In genomic region chr19:34148421-34148820, GRCm38 (mm10) we compare ENCODE assay signal across 28 mouse cellular contexts. TPM values are rescaled to one million over a fixed set of nuclear protein-coding genes. Genes with fewer than 3 reads are reported as not detected.
"Had no signal": no experiment of that assay in that cellular context is flagged by ENCODE, and none has a peak within 500 bp of the region (broad histone marks: within the 10 kb centered on the region; RNA-seq: fewer than 3 reads in every experiment).

No protein-coding gene starts in this region.

- DNase-seq: kidney, adult 8-10 months; kidney, postnatal 10 days; kidney, postnatal 36 days; liver; lung, adult 18-20 months; lung, postnatal 10 days; lung, postnatal 36 days; retina, postnatal 1 day; thymus, adult 2 months; thymus, postnatal 14 days; thymus, postnatal 4 days had no signal

- H3K4me1 ChIP-seq: kidney, embryonic 15.5 days; liver, embryonic 12.5 days; liver, embryonic 15.5 days; lung, embryonic 15.5 days; midbrain, embryonic 12.5 days; midbrain, embryonic 15.5 days; neural tube, embryonic 12.5 days; neural tube, embryonic 15.5 days had no signal

- H3K9ac ChIP-seq: kidney, embryonic 15.5 days; limb, embryonic 13.5 days; liver, embryonic 12.5 days; liver, embryonic 15.5 days; lung, embryonic 15.5 days; midbrain, embryonic 12.5 days; midbrain, embryonic 15.5 days; neural tube, embryonic 12.5 days; neural tube, embryonic 15.5 days had no signal

- H3K36me3 ChIP-seq: kidney, embryonic 15.5 days; limb, embryonic 10.5 days; limb, embryonic 13.5 days; liver, embryonic 12.5 days; liver, embryonic 15.5 days; lung, embryonic 15.5 days; midbrain, embryonic 12.5 days; midbrain, embryonic 15.5 days; neural tube, embryonic 12.5 days; neural tube, embryonic 15.5 days had no signal

- H3K27me3 ChIP-seq: kidney, embryonic 15.5 days; limb, embryonic 13.5 days; liver, embryonic 12.5 days; liver, embryonic 15.5 days; lung, embryonic 15.5 days; midbrain, embryonic 12.5 days; midbrain, embryonic 15.5 days; neural tube, embryonic 12.5 days; neural tube, embryonic 15.5 days had no signal

- H3K4me2 ChIP-seq: kidney, embryonic 15.5 days; limb, embryonic 13.5 days; liver, embryonic 12.5 days; liver, embryonic 15.5 days; lung, embryonic 15.5 days; midbrain, embryonic 12.5 days; midbrain, embryonic 15.5 days; neural tube, embryonic 12.5 days; neural tube, embryonic 15.5 days had no signal

- ATAC-seq: liver, embryonic 12.5 days; midbrain, embryonic 15.5 days had no signal

- H3K27ac ChIP-seq: kidney, embryonic 15.5 days; limb, embryonic 10.5 days; limb, embryonic 13.5 days; liver, embryonic 12.5 days; liver, embryonic 15.5 days; lung, embryonic 15.5 days; midbrain, embryonic 12.5 days; midbrain, embryonic 15.5 days; neural tube, embryonic 12.5 days; neural tube, embryonic 15.5 days; stomach, postnatal 0 days had no signal

- H3K9me3 ChIP-seq: kidney, embryonic 15.5 days; limb, embryonic 10.5 days; limb, embryonic 13.5 days; liver, embryonic 12.5 days; liver, embryonic 15.5 days; lung, embryonic 15.5 days; midbrain, embryonic 12.5 days; midbrain, embryonic 15.5 days; neural tube, embryonic 12.5 days; neural tube, embryonic 15.5 days had no signal

- H3K4me3 ChIP-seq: kidney, embryonic 15.5 days; limb, embryonic 10.5 days; limb, embryonic 13.5 days; liver, embryonic 12.5 days; liver, embryonic 15.5 days; lung, embryonic 15.5 days; midbrain, embryonic 12.5 days; midbrain, embryonic 15.5 days; neural tube, embryonic 12.5 days; neural tube, embryonic 15.5 days had no signal

RNA-seq across cellular contexts. Expression of gene Ankrd22, which starts 17.4 kb away (rescaled TPM):
- total RNA-seq: layer of hippocampus, adult 18-20 months; layer of hippocampus, postnatal 14 days had no signal
- polyA plus RNA-seq: liver, embryonic 12.5 days; midbrain, embryonic 12.5 days; neural tube, embryonic 15.5 days; small intestine, adult 2 months had no signal

RNA-seq across cellular contexts. Expression of gene Lipm, which starts 47.7 kb away (rescaled TPM):
- total RNA-seq: left cerebral cortex, postnatal 25 days had no signal
- polyA plus RNA-seq: kidney, embryonic 15.5 days; limb, embryonic 10.5 days; liver, embryonic 12.5 days; liver, embryonic 15.5 days; midbrain, embryonic 12.5 days; midbrain, embryonic 15.5 days; neural tube, embryonic 12.5 days; small intestine, adult 2 months; spleen, adult 2 months; stomach, embryonic 14.5 days had no signal
